Mouse (Mus musculus) hindbrain, embryonic 15.5 days (tissue): ENCODE data around the gene Mxd4. TPM values are rescaled to one million over a fixed set of nuclear protein-coding genes. Genes with fewer than 3 reads are reported as not detected.
A peak's percentile ranks its signal among the peaks of the same experiment; 100 is the strongest.

Experiments used
- ATAC-seq: fragments of 200-750 bp; cut with Nextera tagmentation; 2 replicates; pipeline ENCODE4 v1.8.0; 2017; ENCODE audit warnings: low read depth, moderate number of reproducible peaks, moderate TSS enrichment; ENCODE audit not compliant: low FRiP score
- H3K27ac ChIP-seq: fragments of 300-500 bp; sonication (generic); replicated peaks from 2 replicates; pipeline ENCODE4 v1.5.1; 2015; ENCODE audit warnings: mild to moderate bottlenecking, inconsistent platforms
- H3K27me3 ChIP-seq: fragments of 300-500 bp; sonication (generic); 2 replicates; pipeline ENCODE4 v1.6.1; 2015; ENCODE audit warnings: control low read depth, inconsistent platforms
- H3K36me3 ChIP-seq: fragments of 300-500 bp; sonication (generic); 2 replicates; pipeline ENCODE4 v1.6.1; 2015; ENCODE audit warnings: control low read depth, inconsistent platforms
- H3K4me1 ChIP-seq: fragments of 300-500 bp; sonication (generic); replicated peaks from 2 replicates; pipeline ENCODE4 v1.6.1; 2015; ENCODE audit warnings: control low read depth, inconsistent platforms
- H3K4me2 ChIP-seq: fragments of 300-500 bp; sonication (generic); 2 replicates; pipeline ENCODE4 v1.6.1; 2015; ENCODE audit warnings: moderate library complexity, mild to moderate bottlenecking, inconsistent platforms
- H3K4me3 ChIP-seq: fragments of 300-500 bp; sonication (generic); 2 replicates; pipeline ENCODE4 v1.5.1; 2015; ENCODE audit warnings: mild to moderate bottlenecking, inconsistent platforms
- H3K9ac ChIP-seq: fragments of 300-500 bp; sonication (generic); 2 replicates; pipeline ENCODE4 v1.6.1; 2015; ENCODE audit warnings: inconsistent platforms
- H3K9me3 ChIP-seq: fragments of 300-500 bp; sonication (generic); 2 replicates; pipeline ENCODE4 v1.6.1; 2016; ENCODE audit warnings: control low read depth, inconsistent platforms
- WGBS: fragments of 180-500 bp; shearing (Covaris S2); methylation state at CpG from one replicate; pipeline ENCODE4 v1.1.7; 2015; 5-methylcytosine and 5-hydroxymethylcytosine counted together
- polyA plus RNA-seq: library from polyadenylated mRNA; unstranded; fragments of >200 nt; fragmentation: Nextera tagmentation; extraction: Ambion mirVana; gene quantifications from 2 replicates; pipeline ENCODE4 v1.2.1, GENCODE M21; 2015

Mxd4 gene
- polyA plus RNA-seq, result 33.5 and 34.2 TPM in 2 replicates

GRCm38 (mm10) chr5:34187601-34188316 is at the start of gene Mxd4:
TSS of gene Mxd4 (minus strand) at chr5:34187720.
- Histone ChIP-seq H3K9me3 (no peaks in the 10 kb centered on the region), H3K27me3 (no peaks in the 10 kb centered on the region), H3K27ac (peak within 1 kb of the TSS; percentile 90), H3K4me1 (peaks cover 52% of the 10 kb centered on the region), H3K4me3 (peak within 1 kb of the TSS; percentile 88), H3K4me2 (peak within 1 kb of the TSS; percentile 92), H3K9ac (peak within 1 kb of the TSS; percentile 73), H3K36me3 (no peaks in the 10 kb centered on the region)
- WGBS, result under 1% methylated on average over 60 of the region's 60 CpGs
- ATAC-seq, result peak; percentile 99

- no peak overlapping the region for H3K9ac ChIP-seq
- H3K4me2 ChIP-seq, result no peak overlapping the region
- no peaks in the 10 kb centered on the region for H3K9me3 ChIP-seq
- no peaks in the 10 kb centered on the region for H3K4me1 ChIP-seq
- no peak overlapping the region for H3K4me3 ChIP-seq
- no peak overlapping the region for H3K27ac ChIP-seq
- ATAC-seq, result no peak
- 46% methylated on average over 10 of the region's 10 CpGs for WGBS
- no peaks in the 10 kb centered on the region for H3K27me3 ChIP-seq
- H3K36me3 ChIP-seq, result no peaks in the 10 kb centered on the region
Measured at GRCm38 (mm10) chr5:34235898-34236420, 48.4 kb upstream of the Mxd4 start.

- Histone ChIP-seq H3K27ac (no peak overlapping the region), H3K36me3 (no peaks in the 10 kb centered on the region), H3K4me3 (no peak overlapping the region), H3K4me1 (no peaks in the 10 kb centered on the region), H3K9me3 (no peaks in the 10 kb centered on the region), H3K27me3 (no peaks in the 10 kb centered on the region), H3K4me2 (no peak overlapping the region), H3K9ac (no peak overlapping the region)
- 79% methylated on average over 4 of the region's 4 CpGs for WGBS
- no peak for ATAC-seq
Measured at GRCm38 (mm10) chr5:34235056-34235455, 47.5 kb upstream of the Mxd4 start.

- Histone ChIP-seq H3K4me3 (no peak overlapping the region), H3K4me2 (no peak overlapping the region), H3K27ac (no peak overlapping the region), H3K4me1 (no peaks in the 10 kb centered on the region), H3K27me3 (no peaks in the 10 kb centered on the region), H3K9me3 (no peaks in the 10 kb centered on the region), H3K9ac (no peak overlapping the region), H3K36me3 (no peaks in the 10 kb centered on the region)
- ATAC-seq, result no peak
- WGBS, result 87% methylated on average over 6 of the region's 6 CpGs
Measured at GRCm38 (mm10) chr5:34233221-34233515, 45.6 kb upstream of the Mxd4 start.

- Histone ChIP-seq H3K4me1 (no peaks in the 10 kb centered on the region), H3K9me3 (no peaks in the 10 kb centered on the region), H3K27ac (no peak overlapping the region), H3K36me3 (no peaks in the 10 kb centered on the region), H3K4me2 (no peak overlapping the region), H3K27me3 (no peaks in the 10 kb centered on the region), H3K4me3 (no peak overlapping the region), H3K9ac (no peak overlapping the region)
- ATAC-seq, result no peak
- WGBS, result 82% methylated on average over 8 of the region's 8 CpGs
Measured at GRCm38 (mm10) chr5:34232481-34233220, 45.1 kb upstream of the Mxd4 start.

- no peaks in the 10 kb centered on the region for H3K27me3 ChIP-seq
- no peak overlapping the region for H3K9ac ChIP-seq
- no peak overlapping the region for H3K4me3 ChIP-seq
- no peak overlapping the region for H3K4me2 ChIP-seq
- no peaks in the 10 kb centered on the region for H3K36me3 ChIP-seq
- no peak overlapping the region for H3K27ac ChIP-seq
- WGBS, result 89% methylated on average over 6 of the region's 6 CpGs
- ATAC-seq, result no peak
- no peaks in the 10 kb centered on the region for H3K4me1 ChIP-seq
- H3K9me3 ChIP-seq, result no peaks in the 10 kb centered on the region
Measured at GRCm38 (mm10) chr5:34231901-34232300, 44.4 kb upstream of the Mxd4 start.

GRCm38 (mm10) chr5:34230599-34231485 is 43.3 kb upstream of the Mxd4 start:
- no peak overlapping the region for H3K27ac ChIP-seq
- no peak overlapping the region for H3K4me3 ChIP-seq
- no peak for ATAC-seq
- H3K9ac ChIP-seq, result no peak overlapping the region
- H3K4me1 ChIP-seq, result no peaks in the 10 kb centered on the region
- no peaks in the 10 kb centered on the region for H3K27me3 ChIP-seq
- H3K9me3 ChIP-seq, result no peaks in the 10 kb centered on the region
- 90% methylated on average over 9 of the region's 9 CpGs for WGBS
- no peak overlapping the region for H3K4me2 ChIP-seq
- no peaks in the 10 kb centered on the region for H3K36me3 ChIP-seq

GRCm38 (mm10) chr5:34229503-34229902 is 42.0 kb upstream of the Mxd4 start:
- no peak overlapping the region for H3K4me2 ChIP-seq
- 88% methylated on average over 5 of the region's 5 CpGs for WGBS
- no peaks in the 10 kb centered on the region for H3K36me3 ChIP-seq
- no peaks in the 10 kb centered on the region for H3K9me3 ChIP-seq
- H3K27me3 ChIP-seq, result no peaks in the 10 kb centered on the region
- H3K9ac ChIP-seq, result no peak overlapping the region
- ATAC-seq, result no peak
- H3K4me1 ChIP-seq, result no peaks in the 10 kb centered on the region
- no peak overlapping the region for H3K4me3 ChIP-seq
- H3K27ac ChIP-seq, result no peak overlapping the region

GRCm38 (mm10) chr5:34225516-34225915 is 38.0 kb upstream of the Mxd4 start:
- Histone ChIP-seq H3K27ac (no peak overlapping the region), H3K9me3 (no peaks in the 10 kb centered on the region), H3K4me2 (no peak overlapping the region), H3K27me3 (no peaks in the 10 kb centered on the region), H3K4me1 (no peaks in the 10 kb centered on the region), H3K4me3 (no peak overlapping the region), H3K9ac (no peak overlapping the region), H3K36me3 (no peaks in the 10 kb centered on the region)
- no peak for ATAC-seq
- 87% methylated on average over 2 of the region's 2 CpGs for WGBS

- H3K4me3 ChIP-seq, result no peak overlapping the region
- H3K27me3 ChIP-seq, result no peaks in the 10 kb centered on the region
- H3K27ac ChIP-seq, result no peak overlapping the region
- no peaks in the 10 kb centered on the region for H3K4me1 ChIP-seq
- WGBS, result 92% methylated on average over 5 of the region's 5 CpGs
- ATAC-seq, result no peak
- H3K9me3 ChIP-seq, result no peaks in the 10 kb centered on the region
- no peak overlapping the region for H3K4me2 ChIP-seq
- no peaks in the 10 kb centered on the region for H3K36me3 ChIP-seq
- H3K9ac ChIP-seq, result no peak overlapping the region
Measured at GRCm38 (mm10) chr5:34224515-34224914, 37.0 kb upstream of the Mxd4 start.

- Histone ChIP-seq H3K4me3 (no peak overlapping the region), H3K27ac (no peak overlapping the region), H3K9me3 (no peaks in the 10 kb centered on the region), H3K27me3 (no peaks in the 10 kb centered on the region), H3K4me2 (no peak overlapping the region), H3K36me3 (no peaks in the 10 kb centered on the region), H3K9ac (no peak overlapping the region), H3K4me1 (no peaks in the 10 kb centered on the region)
- WGBS, result 86% methylated on average over 4 of the region's 4 CpGs
- no peak for ATAC-seq
Measured at GRCm38 (mm10) chr5:34220001-34220400, 32.5 kb upstream of the Mxd4 start.

GRCm38 (mm10) chr5:34218672-34219071 is 31.2 kb upstream of the Mxd4 start:
- Histone ChIP-seq H3K36me3 (no peaks in the 10 kb centered on the region), H3K9ac (no peak overlapping the region), H3K27me3 (no peaks in the 10 kb centered on the region), H3K9me3 (no peaks in the 10 kb centered on the region), H3K4me3 (no peak overlapping the region), H3K4me2 (no peak overlapping the region), H3K4me1 (no peaks in the 10 kb centered on the region), H3K27ac (no peak overlapping the region)
- no peak for ATAC-seq
- 81% methylated on average over 5 of the region's 5 CpGs for WGBS
